Mouse (Mus musculus): Measurements from ENCODE around the gene Armc8.

DNA sequence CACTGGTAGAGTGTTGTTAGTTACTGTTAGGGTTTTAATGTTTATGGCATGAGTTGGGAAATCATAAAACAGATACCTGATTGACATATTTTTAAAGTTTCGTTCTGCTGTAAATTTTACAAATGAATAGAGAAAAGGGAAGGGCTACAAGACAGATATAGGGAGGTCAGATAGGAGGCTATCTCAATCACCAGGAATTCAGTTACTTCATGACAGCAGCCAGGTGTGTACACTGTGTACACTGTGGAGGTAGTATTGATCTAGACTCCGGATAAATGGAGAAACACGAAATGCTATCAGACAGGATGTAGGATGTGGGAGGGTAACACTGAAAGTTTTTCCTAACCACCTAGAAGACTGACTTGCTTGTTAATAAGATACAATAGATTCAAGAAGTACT, 13.4 kb downstream of the Armc8 start:
- TF ChIP-seq POLR2A (IDR thresholded peaks at IDR 0.05; ENCODE audit: borderline replicate concordance, control insufficient read depth, low read depth, low read length), result no peak
- no peak for TF ChIP-seq CTCF (IDR thresholded peaks at IDR 0.05; ENCODE audit: control insufficient read depth, insufficient read depth, low read length)

All from bone marrow, adult 2 months (tissue).